Mouse (Mus musculus): ENCODE measurements around the gene Tmem88. TPM values are rescaled to one million over a fixed set of nuclear protein-coding genes. Genes with fewer than 3 reads are reported as not detected.
A peak's percentile ranks its signal among the peaks of the same experiment; 100 is the strongest.
"Not testable (repeated sequence)": the region's sequence is repeated elsewhere in the genome, so short reads cannot be mapped to it uniquely, and the experiment has no call there.

Tmem88 gene
- polyA plus RNA-seq, 1 experiment, result 16.5 TPM

DNA sequence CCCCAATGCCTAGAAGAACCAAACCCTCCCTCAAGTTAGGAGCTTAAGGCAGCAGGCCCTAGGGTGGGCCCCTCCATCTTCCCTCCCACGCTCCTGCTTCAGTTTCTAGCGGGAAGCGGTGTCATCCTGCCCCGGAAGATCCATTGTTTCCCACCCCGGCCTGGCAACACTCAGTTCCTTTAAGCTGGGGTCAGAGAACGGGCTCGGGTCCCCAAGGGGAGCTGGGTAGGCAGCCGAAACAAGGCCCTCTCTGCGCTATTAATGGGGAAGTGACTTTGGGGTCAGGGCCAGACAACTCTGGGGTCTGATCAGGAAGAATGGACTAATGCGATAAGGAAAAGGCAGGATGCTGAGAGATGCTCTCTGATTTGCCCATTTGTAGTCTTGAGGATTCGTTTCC, 1.3 kb downstream of the Tmem88 start:
- no peaks in the 10 kb centered on the region for H3K27me3 ChIP-seq (ENCODE audit: control insufficient read depth, insufficient read depth, low read length)
- peaks cover 5% of the 10 kb centered on the region for H3K4me1 ChIP-seq (ENCODE audit: control insufficient read depth, insufficient read depth, insufficient read length, low read length)
- WGBS, result 49% methylated on average over 11 of the region's 11 CpGs
- TF ChIP-seq CTCF (IDR thresholded peaks at IDR 0.05; ENCODE audit: extremely low read depth, insufficient read length, insufficient replicate concordance, low read depth, low read length), result no peak
- no peak for TF ChIP-seq POLR2A (IDR thresholded peaks at IDR 0.05; ENCODE audit: low read depth, low read length)
- peak overlapping the region; percentile 32 for H3K27ac ChIP-seq (ENCODE audit: insufficient read depth, low read depth, low read length)
- peaks cover 23% of the 10 kb centered on the region for H3K36me3 ChIP-seq (ENCODE audit: control insufficient read depth, insufficient read depth, low read length)
- peak overlapping the region; percentile 69 for H3K4me3 ChIP-seq (ENCODE audit: low read depth, low read length)

DNA sequence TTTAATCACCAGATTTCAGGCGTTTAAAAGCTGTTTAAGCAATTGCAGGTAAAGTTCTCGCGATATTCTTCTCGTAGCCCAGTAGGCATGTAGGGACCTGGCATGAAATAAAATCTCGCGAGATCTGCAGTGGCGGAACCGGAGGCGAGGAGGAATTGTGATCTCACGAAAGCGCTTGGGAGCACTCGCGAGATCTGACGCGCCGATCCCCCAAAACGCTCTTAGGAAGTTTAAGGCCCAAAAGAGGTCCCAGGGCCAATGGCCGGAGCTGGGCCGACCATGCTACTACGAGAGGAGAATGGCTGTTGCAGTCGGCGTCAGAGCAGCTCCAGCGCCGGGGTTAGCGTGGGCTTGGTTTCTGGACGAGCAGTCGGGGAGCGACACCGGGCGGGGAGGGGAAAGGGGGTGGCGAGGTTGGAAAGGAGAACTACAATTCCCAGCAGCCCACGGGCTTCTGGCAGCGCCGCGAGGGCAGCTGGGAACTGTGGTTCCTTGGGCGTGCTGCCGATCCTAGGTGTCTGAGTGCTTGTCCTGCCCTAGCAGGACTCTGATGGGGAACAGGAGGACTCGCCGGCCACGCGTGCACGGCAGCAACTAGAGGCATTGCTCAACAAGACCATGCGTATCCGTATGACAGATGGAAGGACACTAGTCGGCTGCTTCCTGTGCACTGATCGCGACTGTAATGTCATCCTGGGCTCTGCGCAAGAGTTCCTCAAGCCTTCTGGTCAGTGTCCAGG, 2.2 kb downstream of the Tmem88 start:
- WGBS, result under 1% methylated on average over 48 of the region's 48 CpGs
- peak; percentile 29; the same call in 1 of the 2 replicates for TF ChIP-seq POLR2A (IDR thresholded peaks at IDR 0.05; ENCODE audit: low read depth, low read length)
- no peak for TF ChIP-seq CTCF (IDR thresholded peaks at IDR 0.05; ENCODE audit: extremely low read depth, insufficient read length, insufficient replicate concordance, low read depth, low read length)
- Histone ChIP-seq H3K4me3 (ENCODE audit: low read depth, low read length) (peak overlapping the region; percentile 71), H3K36me3 (ENCODE audit: control insufficient read depth, insufficient read depth, low read length) (peaks cover 16% of the 10 kb centered on the region), H3K27me3 (ENCODE audit: control insufficient read depth, insufficient read depth, low read length) (no peaks in the 10 kb centered on the region), H3K27ac (ENCODE audit: insufficient read depth, low read depth, low read length) (peak overlapping the region; percentile 91), H3K4me1 (ENCODE audit: control insufficient read depth, insufficient read depth, insufficient read length, low read length) (peaks cover 3% of the 10 kb centered on the region)

DNA sequence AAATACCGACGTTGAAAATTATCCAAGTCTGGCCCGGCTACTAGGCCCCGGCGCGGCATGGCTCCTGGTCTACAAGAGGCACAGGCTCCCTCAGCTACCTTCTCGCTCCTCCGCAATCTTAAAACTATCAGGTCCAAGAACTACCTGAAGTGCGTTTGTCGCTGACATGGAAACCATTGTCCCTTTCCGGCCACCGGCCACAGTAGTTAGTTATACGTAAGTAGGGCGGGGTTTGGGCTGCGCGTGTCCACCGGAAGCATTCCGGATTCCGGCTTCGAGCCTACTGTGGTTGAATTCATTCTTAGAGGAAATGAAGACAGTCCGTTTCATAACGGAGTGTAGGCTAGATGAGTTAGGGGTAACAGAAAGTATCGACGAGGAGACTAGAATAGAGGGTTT, 2.8 kb downstream of the Tmem88 start, which contains the start of the genes Naa38 and Cyb5d1:
Naa38 (plus strand) TSS at position 253 of the 399 bp plus-strand sequence.
Cyb5d1 (minus strand) TSS at position 397 of the 399 bp plus-strand sequence.
- Histone ChIP-seq H3K4me3 (ENCODE audit: low read depth, low read length) (peak within 1 kb of the TSS; percentile 71), H3K36me3 (ENCODE audit: control insufficient read depth, insufficient read depth, low read length) (peaks cover 10% of the 10 kb centered on the region), H3K27ac (ENCODE audit: insufficient read depth, low read depth, low read length) (peak within 1 kb of the TSS; percentile 91)
- under 1% methylated on average over 24 of the region's 24 CpGs for WGBS
- H3K27me3 ChIP-seq (ENCODE audit: control insufficient read depth, insufficient read depth, low read length); H3K4me1 ChIP-seq (ENCODE audit: control insufficient read depth, insufficient read depth, insufficient read length, low read length): not testable (repeated sequence)

DNA sequence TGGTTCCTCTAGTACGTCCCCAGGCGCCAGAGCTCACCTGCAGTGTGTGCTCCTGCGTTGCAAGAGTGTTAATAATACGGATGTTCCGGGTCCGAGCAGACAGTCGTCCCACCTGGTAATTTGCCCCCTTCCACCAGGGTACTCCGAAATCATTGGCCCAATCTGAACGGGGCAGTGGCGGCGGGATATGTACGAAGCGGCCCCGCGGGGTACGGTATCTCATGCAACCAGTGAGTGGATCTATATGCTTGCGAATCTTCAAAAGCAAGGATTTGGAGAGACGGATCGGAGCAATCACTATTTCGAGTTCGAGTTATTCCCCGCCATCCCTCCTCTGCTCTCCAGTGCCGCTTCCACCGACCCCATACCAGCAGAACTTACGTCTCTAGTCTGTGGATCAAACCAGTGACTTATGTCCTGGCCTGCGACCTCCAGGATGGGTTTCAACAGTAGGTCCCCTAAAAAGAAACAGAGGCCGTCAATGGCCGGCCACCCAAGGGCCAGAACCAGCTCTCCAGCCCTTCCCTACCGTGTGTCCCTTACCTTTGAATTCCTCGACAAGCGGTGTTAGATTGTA, 3.4 kb downstream of the Tmem88 start:
- WGBS, result 1% methylated on average over 31 of the region's 31 CpGs

DNA sequence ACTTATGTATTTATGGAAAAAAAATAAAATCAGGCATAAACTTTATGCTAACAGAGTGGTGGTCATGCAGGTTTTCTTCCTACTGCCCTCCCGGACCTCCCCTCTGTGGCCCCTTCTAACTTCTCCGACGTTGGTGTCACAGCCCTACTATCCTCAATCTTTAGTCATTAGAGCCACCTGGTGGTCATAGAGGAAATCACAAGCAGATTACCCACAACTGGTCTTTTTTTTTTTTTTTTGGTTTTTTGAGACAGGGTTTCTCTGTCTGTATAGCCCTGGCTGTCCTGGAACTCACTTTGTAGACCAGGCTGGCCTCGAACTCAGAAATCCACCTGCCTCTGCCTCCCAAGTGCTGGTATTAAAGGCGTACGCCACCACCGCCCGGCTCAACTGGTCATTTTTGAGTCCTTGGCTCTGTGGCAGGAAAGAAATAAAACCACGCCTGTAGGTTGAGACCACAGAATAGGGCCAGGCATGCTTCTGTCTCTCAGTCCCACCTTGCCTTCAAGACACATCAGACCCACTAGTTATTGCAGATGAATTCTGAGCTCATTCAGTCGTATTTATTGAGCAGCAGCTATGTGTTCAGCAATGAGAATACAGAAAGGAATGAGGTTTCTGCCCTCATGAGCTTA, 7.5 kb downstream of the Tmem88 start:
- Histone ChIP-seq H3K4me3 (ENCODE audit: low read depth, low read length) (no peak overlapping the region), H3K4me1 (ENCODE audit: control insufficient read depth, insufficient read depth, insufficient read length, low read length) (peaks cover 3% of the 10 kb centered on the region; the same call in 1 of the 2 replicates), H3K27ac (ENCODE audit: insufficient read depth, low read depth, low read length) (no peak overlapping the region), H3K36me3 (ENCODE audit: control insufficient read depth, insufficient read depth, low read length) (no peaks in the 10 kb centered on the region), H3K27me3 (ENCODE audit: control insufficient read depth, insufficient read depth, low read length) (no peaks in the 10 kb centered on the region)
- 54% methylated on average over 10 of the region's 10 CpGs for WGBS
- TF ChIP-seq POLR2A (IDR thresholded peaks at IDR 0.05; ENCODE audit: low read depth, low read length), result no peak
- peak; percentile 53; the same call in 1 of the 2 replicates for TF ChIP-seq CTCF (IDR thresholded peaks at IDR 0.05; ENCODE audit: extremely low read depth, insufficient read length, insufficient replicate concordance, low read depth, low read length)

More for the DNA sequence above, 3.4 kb downstream of the Tmem88 start:
- not testable (repeated sequence) for H3K36me3 ChIP-seq (ENCODE audit: control insufficient read depth, insufficient read depth, low read length); H3K27me3 ChIP-seq (ENCODE audit: control insufficient read depth, insufficient read depth, low read length); H3K4me1 ChIP-seq (ENCODE audit: control insufficient read depth, insufficient read depth, insufficient read length, low read length)
- peak overlapping the region; percentile 53; the same call in 1 of the 2 replicates for H3K27ac ChIP-seq (ENCODE audit: insufficient read depth, low read depth, low read length)
- peak overlapping the region; percentile 71 for H3K4me3 ChIP-seq (ENCODE audit: low read depth, low read length)

DNA sequence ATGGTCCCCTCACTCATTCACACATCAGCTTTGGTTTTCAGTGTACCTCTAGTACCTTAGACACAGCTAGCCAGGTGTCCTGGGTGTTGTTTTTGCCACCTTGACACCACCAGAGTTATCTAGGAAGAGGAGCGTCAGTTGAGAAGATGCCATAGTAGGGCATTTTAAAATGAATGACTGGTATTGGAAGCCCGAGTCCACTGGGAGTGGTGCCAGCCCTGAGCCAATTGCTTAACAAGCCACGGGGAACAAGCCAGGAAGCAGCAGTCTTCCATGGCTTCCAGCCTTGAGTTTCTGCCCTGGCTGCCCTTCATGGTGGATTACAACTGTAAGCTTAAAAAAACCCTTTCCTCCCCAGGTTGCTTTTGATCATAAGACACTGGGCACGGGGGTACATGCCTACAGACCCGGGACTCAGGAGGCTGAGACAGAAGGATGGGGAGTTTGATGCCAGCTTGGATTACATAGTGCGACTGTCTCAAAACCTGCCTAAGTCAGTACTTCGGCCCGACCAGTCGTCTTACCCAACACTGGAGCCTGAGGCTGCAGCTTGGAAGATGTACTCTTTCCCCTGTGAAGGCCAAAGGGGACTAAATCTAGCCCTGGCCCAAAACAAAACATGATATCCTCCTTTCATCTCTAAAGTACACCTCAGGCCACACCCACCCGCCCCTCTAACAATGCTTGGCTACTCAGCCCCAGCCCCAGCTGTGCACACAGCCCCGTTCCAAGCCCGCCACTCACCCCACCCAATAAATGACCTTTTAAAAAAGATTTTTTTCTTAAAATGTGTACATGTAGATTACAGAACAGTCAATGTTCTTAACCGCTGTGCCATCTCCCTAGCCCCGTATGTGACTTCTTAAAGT, 8.3 kb downstream of the Tmem88 start:
- WGBS, result 55% methylated on average over 14 of the region's 14 CpGs
- TF ChIP-seq POLR2A (IDR thresholded peaks at IDR 0.05; ENCODE audit: low read depth, low read length) (no peak), CTCF (IDR thresholded peaks at IDR 0.05; ENCODE audit: extremely low read depth, insufficient read length, insufficient replicate concordance, low read depth, low read length) (no peak)
- peaks cover 5% of the 10 kb centered on the region; the same call in 1 of the 2 replicates for H3K4me1 ChIP-seq (ENCODE audit: control insufficient read depth, insufficient read depth, insufficient read length, low read length)
- H3K27ac ChIP-seq (ENCODE audit: insufficient read depth, low read depth, low read length), result no peak overlapping the region
- H3K36me3 ChIP-seq (ENCODE audit: control insufficient read depth, insufficient read depth, low read length), result no peaks in the 10 kb centered on the region
- no peak overlapping the region for H3K4me3 ChIP-seq (ENCODE audit: low read depth, low read length)
- H3K27me3 ChIP-seq (ENCODE audit: control insufficient read depth, insufficient read depth, low read length), result no peaks in the 10 kb centered on the region

Data from small intestine, adult 2 months (tissue).